Mouse (Mus musculus): ENCODE measurements around the gene Pfdn4. TPM values are rescaled to one million over a fixed set of nuclear protein-coding genes. Genes with fewer than 3 reads are reported as not detected.

Pfdn4 gene
- polyA plus RNA-seq, 1 experiment from 2014 or later = 48.1 TPM

Other genes with a start within 250 kb of the Pfdn4 start
- gene Bcas1, start 68.6 kb upstream of the Pfdn4 start, polyA plus RNA-seq (2014; fragmentation: Nextera tagmentation; extraction: Ambion mirVana) = 0.43 and 1.1 TPM in 2 replicates
- not detected in 2 replicates for gene Cyp24a1, start 717 bp downstream of the Pfdn4 start, polyA plus RNA-seq (2014; fragmentation: Nextera tagmentation; extraction: Ambion mirVana)
- not detected in 2 replicates for gene 4930470P17Rik, start 105.6 kb downstream of the Pfdn4 start, polyA plus RNA-seq (2014; fragmentation: Nextera tagmentation; extraction: Ambion mirVana)
- 4.4 and 5.6 TPM in 2 replicates for gene Dok5, start 235.4 kb downstream of the Pfdn4 start, polyA plus RNA-seq (2014; fragmentation: Nextera tagmentation; extraction: Ambion mirVana)

Data from heart, embryonic 14.5 days (tissue).